Mouse (Mus musculus) cerebellum, adult 18-20 months (tissue): ENCODE data around the gene 4931406C07Rik.

Experiments
- DNase-seq, 2 experiments: peaks; one replicate each; pipeline ENCODE4 v3.0.0; 2021

4931406C07Rik gene

GRCm38 (mm10) chr9:15287846-15288245 is 18.4 kb downstream of the 4931406C07Rik start:
- no peak for DNase-seq

DNA sequence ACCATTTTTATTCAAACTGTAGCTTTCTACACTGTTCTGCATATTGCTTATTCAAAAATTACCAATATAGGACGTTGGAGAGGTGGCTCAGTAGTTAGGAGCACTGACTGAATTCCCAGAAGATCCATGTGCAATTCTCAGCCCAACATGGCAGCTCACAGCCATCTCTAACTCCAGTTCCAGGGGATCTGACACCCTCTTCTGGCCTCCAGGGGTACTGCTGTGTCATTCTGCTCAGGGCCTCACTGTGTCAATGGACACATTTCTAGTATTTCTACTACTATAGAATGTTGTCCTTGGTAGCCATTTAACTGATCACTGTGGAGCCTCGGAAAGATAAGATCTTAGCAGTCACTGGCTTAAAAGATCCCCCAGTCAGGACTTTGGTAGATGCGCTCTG is 20.8 kb downstream of the 4931406C07Rik start:
- no peak for DNase-seq

DNA sequence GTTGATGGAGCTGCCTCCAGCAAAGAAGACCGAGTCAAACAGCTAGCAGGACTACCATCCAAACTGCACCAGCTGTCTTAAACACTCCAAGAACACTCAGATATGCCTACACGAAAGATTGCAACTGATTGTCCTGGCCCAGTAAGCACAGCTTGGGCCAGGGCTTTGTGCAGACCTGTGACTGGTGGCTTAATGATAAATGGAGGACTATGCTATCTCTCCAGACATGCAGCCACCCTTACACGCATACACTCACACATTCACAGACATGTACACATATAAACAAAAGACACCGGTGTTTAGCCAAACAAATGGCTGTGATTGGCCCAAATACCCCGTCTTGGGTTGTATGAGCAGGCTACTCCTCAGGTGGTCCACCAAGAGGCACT is 25.8 kb downstream of the 4931406C07Rik start:
- no peak for DNase-seq

DNA sequence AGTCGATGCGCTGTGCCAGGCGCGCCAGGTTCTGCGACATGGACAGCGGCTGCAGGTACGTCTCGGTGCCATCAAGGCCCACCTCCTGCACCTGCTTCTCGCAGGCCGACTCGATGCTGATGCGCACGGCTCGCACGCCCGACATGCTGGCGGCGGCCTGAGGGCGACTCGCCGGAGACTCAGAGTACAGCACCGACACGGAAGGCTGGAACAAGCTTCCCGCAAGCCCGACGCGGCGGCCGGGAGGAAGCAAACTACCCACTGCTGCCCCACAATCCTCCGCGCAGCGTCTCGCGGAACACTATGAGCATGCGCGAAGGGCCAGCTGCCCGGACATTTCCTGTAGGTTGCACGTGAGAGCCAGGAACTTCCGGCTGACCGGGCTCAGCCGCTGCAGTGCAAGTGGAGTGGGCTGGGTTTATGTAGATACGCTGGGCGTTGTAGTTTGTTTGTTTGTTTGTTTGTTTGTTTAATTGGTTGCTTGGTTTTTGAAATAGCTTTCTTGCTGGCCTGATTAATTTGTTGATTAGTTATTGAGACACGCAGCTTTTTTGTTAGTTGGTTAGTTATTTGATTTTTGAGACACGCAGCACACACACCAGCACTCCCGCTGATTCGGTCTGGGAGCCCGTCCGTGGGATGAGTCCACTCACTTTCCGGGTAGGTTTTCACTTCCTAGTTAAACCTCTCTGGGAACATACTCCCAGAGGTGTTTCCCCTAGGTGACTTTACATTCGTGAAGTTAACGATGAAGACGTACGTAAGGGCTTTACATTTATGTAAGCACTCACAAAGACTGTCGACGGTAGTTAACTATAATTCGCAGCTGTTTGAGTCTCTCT is 26.4 kb downstream of the 4931406C07Rik start, which contains the start of gene Med17:
Gene Med17, minus strand, starts transcription at position 283 of the 842 bp plus-strand sequence.
- peak; percentile 94 to 96 for DNase-seq

GRCm38 (mm10) chr9:15279139-15279648 is 27.1 kb downstream of the 4931406C07Rik start:
- DNase-seq = no peak

DNA sequence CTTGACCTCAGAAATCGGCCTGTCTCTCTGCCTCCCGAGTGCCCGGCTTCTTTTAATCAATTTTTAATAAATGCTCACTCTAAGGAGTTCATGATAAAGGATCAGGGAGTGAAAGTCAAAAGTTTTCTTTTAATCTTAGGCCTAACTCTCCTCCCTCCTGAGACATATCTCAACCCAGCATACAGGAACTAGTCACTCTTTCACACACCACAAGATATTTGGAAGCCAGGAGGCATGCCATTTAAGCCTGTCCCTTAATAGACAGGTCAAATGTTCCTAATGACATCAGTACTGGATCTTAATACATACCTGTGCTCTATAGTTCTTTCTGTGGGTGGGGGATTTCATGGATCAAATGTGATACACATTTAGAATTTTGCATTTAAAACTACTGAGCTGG is 27.9 kb downstream of the 4931406C07Rik start:
- no peak for DNase-seq

DNA sequence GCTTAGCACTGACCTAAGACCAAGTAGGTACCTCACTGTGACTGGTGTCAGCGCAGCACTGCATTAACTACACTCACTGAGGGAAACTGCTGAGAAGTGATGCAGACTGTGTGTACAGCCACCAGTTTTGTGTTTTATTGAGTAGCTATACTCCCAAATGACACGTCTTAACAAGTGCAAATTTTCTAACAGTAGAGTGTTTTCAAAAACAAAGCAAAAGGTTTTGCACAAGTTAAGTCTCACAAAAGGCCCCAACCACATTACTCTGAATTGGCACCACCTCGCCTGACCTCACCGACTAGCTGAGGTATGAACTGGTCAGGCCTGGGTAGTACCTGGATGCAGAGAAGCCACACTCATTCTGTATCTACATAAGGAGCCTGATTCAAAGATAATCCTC is 29.4 kb downstream of the 4931406C07Rik start:
- no peak for DNase-seq

DNA sequence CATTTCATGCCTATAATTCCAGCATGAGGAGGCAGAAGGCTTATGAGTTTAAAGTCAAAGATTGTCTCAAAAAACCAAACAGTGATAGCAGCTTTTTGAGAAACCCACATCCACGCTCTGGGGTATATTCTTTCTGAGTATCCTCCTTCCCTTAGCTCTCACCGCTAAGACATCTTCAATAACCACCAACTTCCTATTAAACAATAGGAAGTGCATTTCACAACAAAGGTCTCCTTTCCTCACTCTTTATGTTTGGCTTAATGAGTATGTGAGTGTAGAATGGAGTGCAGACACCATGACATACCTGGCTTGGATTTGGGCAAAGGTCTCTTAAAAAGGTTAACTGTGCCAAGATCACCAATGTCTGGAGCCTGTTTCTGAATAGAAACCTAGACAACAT is 32.3 kb downstream of the 4931406C07Rik start:
- no peak for DNase-seq

- peak; percentile 52 to 66 for DNase-seq
Measured at GRCm38 (mm10) chr9:15263487-15263886, 42.8 kb downstream of the 4931406C07Rik start.

GRCm38 (mm10) chr9:15261980-15262379 is 44.3 kb downstream of the 4931406C07Rik start:
- no peak for DNase-seq

- no peak for DNase-seq
Measured at GRCm38 (mm10) chr9:15256214-15256613, 50.0 kb downstream of the 4931406C07Rik start.

GRCm38 (mm10) chr9:15254501-15254900 is 51.7 kb downstream of the 4931406C07Rik start:
- DNase-seq = no peak

DNA sequence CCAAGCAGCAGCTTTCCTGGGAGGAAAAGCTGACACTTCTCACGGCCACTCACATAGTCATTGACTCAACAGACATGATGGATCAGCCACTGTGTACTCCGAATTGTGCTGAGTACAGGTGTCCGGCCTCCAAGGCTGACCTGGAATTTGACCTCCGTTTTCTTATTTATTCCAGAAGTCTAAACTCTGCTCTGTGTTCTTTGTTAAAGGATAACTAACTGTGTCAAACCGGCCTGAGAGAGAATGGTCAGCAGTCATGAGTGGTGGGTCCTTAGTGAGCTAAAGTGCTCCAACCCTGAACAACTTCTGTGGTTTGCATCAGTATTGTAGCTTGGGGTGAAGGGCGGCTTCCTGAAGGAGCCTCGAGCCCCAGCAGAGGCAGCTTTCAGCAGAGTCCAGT is 54.1 kb downstream of the 4931406C07Rik start:
- DNase-seq = no peak

DNA sequence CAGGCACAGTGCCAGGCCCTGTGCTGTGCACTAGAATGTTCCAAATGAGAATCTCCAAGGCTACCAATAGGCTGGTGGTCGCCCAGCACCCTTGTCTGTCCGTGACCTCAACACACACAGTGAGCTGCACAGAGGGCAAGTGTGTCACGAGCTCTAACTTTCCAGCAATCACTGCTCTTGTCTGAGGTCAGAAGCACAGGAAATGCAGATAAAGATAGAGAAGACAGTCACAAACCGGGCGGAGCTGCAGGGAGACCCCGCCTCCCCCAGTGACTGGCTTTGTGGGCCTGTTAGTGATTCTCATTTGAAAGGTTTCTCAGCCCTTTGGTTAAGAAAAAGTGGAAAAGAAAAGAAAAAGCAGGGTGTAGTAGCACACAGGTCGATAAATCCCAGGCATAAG is 55.9 kb downstream of the 4931406C07Rik start:
- DNase-seq = no peak

DNA sequence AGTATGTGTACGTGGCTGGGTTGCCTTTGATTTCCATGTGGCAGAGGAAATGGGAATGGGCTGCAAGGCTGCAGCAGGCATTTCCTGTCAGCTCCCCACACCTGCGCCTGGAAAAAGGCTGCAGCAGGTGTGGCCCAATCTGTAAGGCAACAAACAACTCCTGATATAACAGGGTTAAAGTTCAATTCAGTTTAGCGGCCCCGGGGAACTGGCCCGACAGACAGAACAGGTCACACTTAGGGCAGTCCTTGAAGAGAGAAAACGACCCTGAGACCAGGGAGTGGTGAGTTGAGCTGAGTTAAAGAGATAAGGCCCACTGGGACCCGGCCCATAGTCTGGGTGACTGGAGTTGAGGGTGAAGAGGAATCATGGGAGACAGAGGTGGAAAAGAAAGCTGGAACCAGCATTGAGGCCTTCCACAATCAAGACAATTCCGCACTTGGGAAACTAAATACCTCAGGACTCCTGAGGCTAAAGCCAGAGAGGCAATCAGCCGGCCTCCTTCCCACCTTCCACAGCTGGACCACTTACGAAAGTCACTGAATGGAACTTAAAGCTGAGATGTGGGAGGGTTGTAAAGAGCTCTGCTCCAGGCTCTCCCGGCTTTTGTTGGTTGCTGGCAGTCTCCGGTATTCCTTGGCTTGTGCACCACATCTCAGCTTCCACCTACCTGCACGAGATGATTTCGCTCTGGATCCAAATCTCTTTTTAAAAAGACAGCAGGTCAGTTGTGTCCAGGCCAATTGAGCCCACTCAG is 60.8 kb downstream of the 4931406C07Rik start:
- no peak for DNase-seq

- DNase-seq = no peak
Measured at GRCm38 (mm10) chr9:15242130-15242529, 64.1 kb downstream of the 4931406C07Rik start.

DNA sequence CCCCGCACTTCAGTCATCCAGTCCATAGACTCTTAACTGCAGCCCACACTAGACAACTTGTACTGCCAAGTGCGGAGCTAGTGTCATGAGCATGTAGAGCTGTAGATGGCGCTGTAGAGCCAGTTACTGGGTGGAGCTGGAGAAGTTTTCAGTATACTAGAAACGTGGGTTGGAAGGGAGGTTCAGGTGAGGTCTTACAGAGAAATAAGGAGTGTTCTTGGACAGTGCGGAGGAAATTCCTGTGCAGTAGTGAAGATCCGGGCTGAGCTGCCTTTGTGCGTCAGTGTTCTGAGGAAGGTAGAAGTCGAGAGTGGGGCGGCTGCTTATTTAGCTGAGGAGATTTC is 64.7 kb downstream of the 4931406C07Rik start:
- DNase-seq = peak; percentile 19 to 20

DNA sequence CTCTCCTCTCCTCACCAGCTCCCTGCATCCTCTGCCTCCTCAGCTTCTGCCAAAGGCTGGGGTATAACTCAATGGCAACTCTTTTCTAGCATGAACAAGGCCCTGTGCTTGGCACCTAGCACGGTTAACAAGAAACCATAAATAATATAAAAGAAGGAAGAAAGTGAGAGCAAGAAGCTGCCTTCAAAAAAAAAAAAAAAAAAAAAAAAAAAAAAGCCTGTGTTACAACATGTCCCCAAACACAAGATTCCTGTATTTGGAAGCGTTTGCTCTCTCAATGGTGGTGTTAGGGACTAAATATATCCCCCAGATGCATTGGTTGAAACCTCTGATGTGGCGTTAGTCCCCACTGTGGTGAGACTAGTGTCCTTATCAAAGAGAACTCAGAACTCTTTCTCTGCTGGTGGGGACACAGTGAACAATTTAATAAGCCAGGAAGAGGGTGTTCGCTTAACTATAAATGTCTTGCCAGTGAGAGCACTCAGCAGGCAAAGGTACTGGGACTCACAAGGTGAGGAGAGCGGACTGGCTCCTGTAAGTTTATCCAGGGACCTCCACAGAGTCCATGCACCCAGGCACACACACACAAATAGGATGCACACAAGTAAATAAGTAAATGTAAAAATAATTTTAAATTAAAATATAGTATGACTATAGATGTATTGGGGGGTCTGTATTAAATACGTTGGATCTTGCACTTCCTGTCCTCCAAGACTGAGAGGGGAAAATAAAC is 65.2 kb downstream of the 4931406C07Rik start:
- no peak for DNase-seq

DNA sequence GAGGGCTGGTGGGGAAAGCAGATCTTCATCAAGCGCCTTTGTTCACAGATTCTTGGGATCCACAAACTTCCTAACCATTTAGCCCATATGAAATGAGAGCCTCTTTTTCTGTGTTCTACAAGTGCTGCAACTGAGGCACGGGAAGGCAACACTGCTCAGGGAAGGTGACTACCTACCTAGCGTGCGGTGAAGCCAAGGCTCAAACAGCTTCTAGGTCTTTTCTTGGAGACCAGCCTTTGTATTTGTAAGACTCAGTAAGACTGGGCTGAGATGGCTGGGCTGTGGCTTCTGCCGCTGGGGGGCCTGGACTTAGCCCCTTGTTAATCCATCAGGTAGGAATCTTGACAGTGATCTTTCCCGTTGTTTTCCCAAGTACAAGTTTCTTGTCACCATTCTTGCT is 66.2 kb downstream of the 4931406C07Rik start:
- no peak for DNase-seq

DNA sequence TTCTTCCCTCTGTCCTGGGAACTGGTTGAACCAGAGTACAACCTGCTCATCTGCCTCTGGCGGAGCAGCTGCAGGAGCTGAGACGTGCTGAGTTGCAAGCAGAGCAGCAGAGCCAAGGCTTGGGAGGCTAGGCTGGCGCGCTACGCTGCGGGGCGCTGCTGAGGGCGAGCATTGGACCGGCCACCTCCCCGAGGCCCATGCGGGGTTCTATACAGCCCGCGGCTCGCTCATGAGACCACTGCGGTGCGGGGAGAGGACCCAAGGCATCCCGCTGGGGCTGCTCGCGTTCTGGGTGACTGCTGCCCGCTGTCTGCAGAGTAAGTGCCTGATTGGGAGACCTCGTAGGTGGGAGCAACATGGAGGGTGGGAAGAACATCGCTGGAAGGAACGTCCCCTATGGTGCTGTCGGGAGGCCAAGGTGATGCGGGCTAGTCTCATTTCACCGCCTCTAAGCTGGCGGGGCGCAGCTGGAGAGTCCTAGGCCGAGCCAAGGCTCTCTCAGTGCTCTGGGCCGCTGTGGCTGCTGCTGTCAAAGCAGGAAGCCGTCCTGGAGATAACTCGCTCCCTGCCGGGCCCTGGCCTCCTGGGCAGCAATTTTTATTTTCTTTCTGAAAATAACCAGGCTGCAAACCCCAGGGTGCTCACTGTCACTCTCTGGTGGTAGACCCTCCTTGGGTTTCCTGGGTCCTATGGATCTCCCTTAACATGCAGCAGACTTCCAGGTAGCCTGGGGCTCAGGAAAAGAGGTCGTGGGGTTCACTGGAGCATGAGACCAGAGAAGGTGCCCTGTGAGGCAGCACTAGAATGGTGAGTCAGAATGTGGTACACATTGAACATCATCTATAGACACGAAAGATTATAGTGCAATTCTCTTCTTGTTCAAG is 67.0 kb downstream of the 4931406C07Rik start, which contains the start of gene Vstm5:
Gene Vstm5, plus strand, starts transcription at position 4 of the 884 bp plus-strand sequence.
- no peak for DNase-seq

- no peak for DNase-seq
Measured at GRCm38 (mm10) chr9:15238297-15238990, 67.8 kb downstream of the 4931406C07Rik start.
